Mouse (Mus musculus): ENCODE data around the gene Gpr149. TPM values are rescaled to one million over a fixed set of nuclear protein-coding genes. Genes with fewer than 3 reads are reported as not detected.

Gpr149 gene
- polyA plus RNA-seq (2017; shearing (Covaris generic)): not detected

GRCm38 (mm10) chr3:62604973-62605372 lies at the start of gene Gpr149:
TSS of gene Gpr149 (minus strand) at chr3:62605140.
- ATAC-seq: no peak

GRCm38 (mm10) chr3:62650551-62650950 lies 45.6 kb upstream of the Gpr149 start:
- ATAC-seq: no peak

GRCm38 (mm10) chr3:62610861-62611260 lies 5.9 kb upstream of the Gpr149 start:
- no peak for ATAC-seq

GRCm38 (mm10) chr3:62605931-62606330 lies 991 bp upstream of the Gpr149 start:
- no peak for ATAC-seq

- no peak for ATAC-seq
These were observed 921 bp downstream of the Gpr149 start for GRCm38 (mm10) chr3:62604047-62604391.

GRCm38 (mm10) chr3:62603231-62604046 lies 1.5 kb downstream of the Gpr149 start:
- no peak for ATAC-seq

GRCm38 (mm10) chr3:62602466-62602865 lies 2.5 kb downstream of the Gpr149 start:
- no peak for ATAC-seq

- no peak for ATAC-seq
These were observed 10.1 kb downstream of the Gpr149 start for GRCm38 (mm10) chr3:62594842-62595241.

GRCm38 (mm10) chr3:62585072-62585471 lies 19.9 kb downstream of the Gpr149 start:
- ATAC-seq: no peak

- ATAC-seq: no peak
These were observed 77.3 kb downstream of the Gpr149 start for GRCm38 (mm10) chr3:62527593-62527992.

GRCm38 (mm10) chr3:62527160-62527559 lies 77.8 kb downstream of the Gpr149 start:
- no peak for ATAC-seq

GRCm38 (mm10) chr3:62507206-62507647 lies 97.7 kb downstream of the Gpr149 start:
- peak; percentile 2 for ATAC-seq

GRCm38 (mm10) chr3:62506488-62507205 lies 98.3 kb downstream of the Gpr149 start, which contains the start of gene Dhx36:
TSS of gene Dhx36 (minus strand) at chr3:62507004.
- peak; percentile 98 for ATAC-seq

- no peak for ATAC-seq
These were observed 99.6 kb downstream of the Gpr149 start for GRCm38 (mm10) chr3:62505166-62505900.

- ATAC-seq: no peak
These were observed 105.6 kb downstream of the Gpr149 start for GRCm38 (mm10) chr3:62499327-62499726.

- no peak for ATAC-seq
These were observed 112.4 kb downstream of the Gpr149 start for GRCm38 (mm10) chr3:62492568-62492967.

- no peak for ATAC-seq
These were observed 120.6 kb downstream of the Gpr149 start for GRCm38 (mm10) chr3:62484340-62484739.

Other genes starting within 250 kb of the Gpr149 start
- 10 to 100 TPM; 18.2 to 27.5 (median 24.9) TPM for gene Dhx36, start 98.1 kb downstream of the Gpr149 start, polyA plus RNA-seq (2017; shearing (Covaris generic))